Mouse (Mus musculus) hindbrain, embryonic 15.5 days (tissue): ENCODE data around the gene Dcaf8. TPM values are rescaled to one million over a fixed set of nuclear protein-coding genes. Genes with fewer than 3 reads are reported as not detected.
A peak's percentile ranks its signal among the peaks of the same experiment; 100 is the strongest.

Experiments
- ATAC-seq: fragments of 200-750 bp; cut with Nextera tagmentation; 2 replicates; pipeline ENCODE4 v1.8.0; 2017; ENCODE audit warnings: low read depth, moderate number of reproducible peaks, moderate TSS enrichment; ENCODE audit not compliant: low FRiP score
- H3K27ac ChIP-seq: fragments of 300-500 bp; sonication (generic); replicated peaks from 2 replicates; pipeline ENCODE4 v1.5.1; 2015; ENCODE audit warnings: mild to moderate bottlenecking, inconsistent platforms
- H3K27me3 ChIP-seq: fragments of 300-500 bp; sonication (generic); 2 replicates; pipeline ENCODE4 v1.6.1; 2015; ENCODE audit warnings: control low read depth, inconsistent platforms
- H3K36me3 ChIP-seq: fragments of 300-500 bp; sonication (generic); 2 replicates; pipeline ENCODE4 v1.6.1; 2015; ENCODE audit warnings: control low read depth, inconsistent platforms
- H3K4me1 ChIP-seq: fragments of 300-500 bp; sonication (generic); replicated peaks from 2 replicates; pipeline ENCODE4 v1.6.1; 2015; ENCODE audit warnings: control low read depth, inconsistent platforms
- H3K4me2 ChIP-seq: fragments of 300-500 bp; sonication (generic); 2 replicates; pipeline ENCODE4 v1.6.1; 2015; ENCODE audit warnings: moderate library complexity, mild to moderate bottlenecking, inconsistent platforms
- H3K4me3 ChIP-seq: fragments of 300-500 bp; sonication (generic); 2 replicates; pipeline ENCODE4 v1.5.1; 2015; ENCODE audit warnings: mild to moderate bottlenecking, inconsistent platforms
- H3K9ac ChIP-seq: fragments of 300-500 bp; sonication (generic); 2 replicates; pipeline ENCODE4 v1.6.1; 2015; ENCODE audit warnings: inconsistent platforms
- H3K9me3 ChIP-seq: fragments of 300-500 bp; sonication (generic); 2 replicates; pipeline ENCODE4 v1.6.1; 2016; ENCODE audit warnings: control low read depth, inconsistent platforms
- WGBS: fragments of 180-500 bp; shearing (Covaris S2); methylation state at CpG from one replicate; pipeline ENCODE4 v1.1.7; 2015; 5-methylcytosine and 5-hydroxymethylcytosine counted together
- polyA plus RNA-seq: library from polyadenylated mRNA; unstranded; fragments of >200 nt; fragmentation: Nextera tagmentation; extraction: Ambion mirVana; gene quantifications from 2 replicates; pipeline ENCODE4 v1.2.1, GENCODE M21; 2015

Gene Dcaf8
- 84.6 and 85.8 TPM in 2 replicates for polyA plus RNA-seq

DNA sequence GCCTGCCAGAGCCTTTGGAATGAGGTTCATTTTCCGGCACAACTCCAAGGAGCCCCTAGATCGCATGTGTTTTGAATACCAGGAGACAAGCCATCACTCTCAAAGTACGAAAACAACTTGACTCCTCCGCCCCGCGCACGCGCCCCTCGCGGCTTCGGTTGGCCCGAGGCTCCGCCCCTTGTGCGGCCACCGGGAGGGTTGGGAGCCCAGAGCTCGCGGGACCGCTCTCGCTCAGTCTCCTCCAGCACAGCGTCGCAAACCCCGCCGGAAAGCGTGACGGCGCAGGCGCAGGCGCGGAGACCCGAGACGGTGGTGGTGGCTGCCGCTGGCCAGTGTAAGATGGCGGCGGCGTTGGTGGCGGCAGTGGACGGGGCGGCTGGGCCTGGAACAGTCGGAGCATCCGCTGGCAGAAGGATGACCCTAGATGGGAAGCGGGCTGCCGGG, at the start of gene Dcaf8:
Gene Dcaf8, plus strand, starts transcription at position 250 of the 444 bp plus-strand sequence.
- H3K9me3 ChIP-seq: no peaks in the 10 kb centered on the region
- peak within 1 kb of the TSS; percentile 75 for H3K4me3 ChIP-seq
- H3K36me3 ChIP-seq: peaks cover 16% of the 10 kb centered on the region; the same call in 1 of the 2 replicates
- peak within 1 kb of the TSS; percentile 85 for H3K9ac ChIP-seq
- 0% methylated on average over 42 of the region's 42 CpGs for WGBS
- peak within 1 kb of the TSS; percentile 89 for H3K27ac ChIP-seq
- ATAC-seq: peak; percentile 99
- peaks cover 21% of the 10 kb centered on the region for H3K4me1 ChIP-seq
- H3K27me3 ChIP-seq: no peaks in the 10 kb centered on the region
- H3K4me2 ChIP-seq: peak within 1 kb of the TSS; percentile 66

DNA sequence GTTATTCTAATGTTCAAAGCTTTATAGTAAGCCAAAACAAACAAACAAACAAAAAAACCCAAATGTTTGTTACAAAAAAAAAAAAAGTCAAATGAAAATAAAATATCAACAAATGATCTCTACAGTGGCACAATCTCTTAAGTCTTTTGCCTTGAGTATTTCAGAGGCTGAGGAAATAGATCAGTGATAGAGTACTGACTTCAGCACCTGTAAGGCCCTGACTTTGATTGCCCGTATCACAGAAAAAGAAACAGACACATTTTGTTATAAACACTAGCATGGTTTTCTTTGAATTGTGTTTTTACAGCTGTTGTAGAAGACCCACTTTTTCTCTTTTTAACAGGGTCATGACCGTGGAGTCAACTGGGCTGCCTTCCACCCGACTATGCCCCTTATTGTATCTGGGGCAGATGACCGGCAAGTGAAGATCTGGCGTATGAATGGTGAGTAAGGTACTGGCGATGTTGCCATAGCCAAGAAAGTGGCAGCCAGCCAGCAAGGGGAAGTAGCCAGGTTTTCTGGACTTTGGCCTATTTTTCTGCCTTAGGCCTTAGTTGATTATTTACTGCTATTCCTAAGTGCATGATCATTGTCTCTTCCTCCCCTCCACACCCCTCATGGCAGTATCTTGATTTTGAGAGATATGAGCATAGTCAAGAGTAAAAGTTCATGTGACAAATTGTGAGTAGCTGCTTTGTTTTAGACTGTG, 48.4 kb upstream of the Dcaf8 start:
- no peak overlapping the region for H3K9ac ChIP-seq
- 70% methylated on average over 6 of the region's 6 CpGs for WGBS
- H3K4me1 ChIP-seq: no peaks in the 10 kb centered on the region
- no peak for ATAC-seq
- H3K9me3 ChIP-seq: no peaks in the 10 kb centered on the region
- H3K27ac ChIP-seq: no peak overlapping the region
- no peaks in the 10 kb centered on the region for H3K27me3 ChIP-seq
- H3K4me2 ChIP-seq: no peak overlapping the region
- no peak overlapping the region for H3K4me3 ChIP-seq
- H3K36me3 ChIP-seq: peaks cover 79% of the 10 kb centered on the region

DNA sequence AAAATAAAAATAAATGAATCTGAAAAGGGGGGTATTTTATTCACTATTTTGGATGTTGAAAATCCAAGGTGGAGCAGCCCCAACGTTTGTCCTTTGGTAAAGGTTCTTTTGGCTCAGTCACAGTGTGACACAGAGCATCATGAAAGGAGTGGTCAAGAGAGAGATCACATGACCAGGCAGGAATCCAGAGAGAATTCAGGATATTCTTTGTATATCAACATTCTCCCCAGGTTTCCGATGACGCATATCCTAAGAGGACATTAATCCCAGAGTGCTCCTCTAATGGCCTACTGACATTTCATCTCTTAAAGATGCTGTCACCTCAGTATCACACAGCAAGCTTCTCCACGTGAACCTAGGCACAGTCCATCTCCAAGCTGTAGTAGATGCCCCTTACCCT, 44.3 kb upstream of the Dcaf8 start:
- Histone ChIP-seq H3K4me3 (no peak overlapping the region), H3K4me1 (no peaks in the 10 kb centered on the region), H3K36me3 (peaks cover 87% of the 10 kb centered on the region), H3K9ac (no peak overlapping the region), H3K4me2 (no peak overlapping the region), H3K9me3 (no peaks in the 10 kb centered on the region), H3K27ac (no peak overlapping the region), H3K27me3 (no peaks in the 10 kb centered on the region)
- ATAC-seq: no peak
- 86% methylated on average over 4 of the region's 4 CpGs for WGBS

DNA sequence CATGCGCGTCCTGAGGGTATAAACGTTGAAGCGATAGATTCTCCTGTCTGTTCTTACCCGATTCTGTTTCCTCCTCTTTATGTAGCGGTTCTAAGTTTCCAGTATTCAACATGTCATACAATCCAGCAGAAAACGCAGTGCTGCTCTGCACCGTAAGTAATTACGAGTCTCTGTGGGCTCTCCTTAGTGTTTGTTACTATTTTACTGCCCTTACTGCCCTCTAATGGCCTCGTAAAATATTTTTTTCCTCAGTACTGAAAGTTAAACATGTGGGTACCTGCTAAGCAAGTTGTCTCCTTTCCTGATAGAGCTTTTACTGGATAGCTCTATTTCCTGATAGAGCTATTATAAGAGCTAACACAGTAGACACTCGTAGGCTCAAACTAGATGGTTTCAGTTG, 42.8 kb upstream of the Dcaf8 start:
- H3K27me3 ChIP-seq: no peaks in the 10 kb centered on the region
- H3K27ac ChIP-seq: no peak overlapping the region
- WGBS: 75% methylated on average over 11 of the region's 11 CpGs
- no peaks in the 10 kb centered on the region for H3K4me1 ChIP-seq
- no peak overlapping the region for H3K4me2 ChIP-seq
- H3K4me3 ChIP-seq: no peak overlapping the region
- ATAC-seq: no peak
- peaks cover 93% of the 10 kb centered on the region for H3K36me3 ChIP-seq
- H3K9me3 ChIP-seq: no peaks in the 10 kb centered on the region
- H3K9ac ChIP-seq: no peak overlapping the region

DNA sequence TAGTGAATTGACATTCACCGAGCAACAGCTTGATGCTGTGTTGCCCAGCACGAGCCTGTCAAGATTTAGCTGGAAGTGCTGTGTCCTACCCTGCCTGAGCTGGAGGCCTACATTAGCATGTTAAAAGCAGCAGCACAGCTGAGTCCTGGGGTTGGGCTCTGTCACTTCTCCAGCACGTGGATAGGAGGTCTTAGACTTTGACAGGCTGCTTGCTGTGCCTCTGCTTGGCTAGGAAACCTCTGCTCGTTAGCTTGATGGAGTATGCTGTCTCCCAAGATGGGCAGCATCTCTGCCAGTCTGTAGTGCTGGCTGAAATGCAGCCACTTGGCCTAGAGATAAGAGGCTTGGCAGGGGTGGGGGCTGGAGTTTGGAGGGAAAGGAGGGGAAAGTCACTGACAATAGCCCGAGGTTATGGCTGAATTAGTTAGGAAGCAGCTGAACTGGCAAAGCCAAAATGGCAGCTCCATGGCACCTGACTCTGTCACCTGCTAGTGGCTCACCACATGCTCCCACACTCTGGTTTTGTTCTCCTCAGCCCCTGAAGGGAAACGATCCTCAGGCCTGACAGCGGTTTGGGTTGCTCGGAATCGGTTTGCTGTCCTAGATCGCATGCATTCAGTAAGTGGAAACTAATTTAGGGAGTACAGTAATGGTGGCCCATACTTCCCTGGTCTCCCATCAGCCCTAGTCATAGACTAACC, 40.0 kb upstream of the Dcaf8 start:
- Histone ChIP-seq H3K4me3 (no peak overlapping the region), H3K4me2 (no peak overlapping the region), H3K27ac (no peak overlapping the region), H3K4me1 (no peaks in the 10 kb centered on the region), H3K9me3 (no peaks in the 10 kb centered on the region), H3K36me3 (peaks cover 95% of the 10 kb centered on the region), H3K9ac (no peak overlapping the region), H3K27me3 (no peaks in the 10 kb centered on the region)
- peak; percentile 91 for ATAC-seq
- WGBS: 50% methylated on average over 10 of the region's 10 CpGs

DNA sequence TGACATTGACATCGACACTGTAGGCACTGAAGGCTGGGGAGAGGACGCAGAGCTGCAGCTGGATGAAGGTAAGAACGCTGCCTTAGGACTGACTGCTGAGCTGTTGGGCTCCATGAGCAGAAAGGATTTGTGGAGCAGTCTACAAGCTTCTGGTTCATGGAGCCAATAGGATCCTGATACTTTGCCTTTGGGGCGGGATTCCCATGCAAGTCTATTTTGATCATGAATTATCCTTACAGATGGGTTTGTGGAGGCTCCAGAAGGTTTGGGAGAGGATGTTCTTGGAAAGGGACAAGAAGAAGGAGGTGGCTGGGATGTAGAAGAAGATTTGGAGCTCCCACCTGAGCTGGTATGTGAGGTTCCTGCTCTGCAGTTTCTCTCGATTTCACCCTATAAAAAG, 30.9 kb upstream of the Dcaf8 start:
- H3K36me3 ChIP-seq: peaks cover 97% of the 10 kb centered on the region
- no peaks in the 10 kb centered on the region for H3K9me3 ChIP-seq
- 94% methylated on average over 5 of the region's 5 CpGs for WGBS
- ATAC-seq: no peak
- H3K4me1 ChIP-seq: no peaks in the 10 kb centered on the region
- no peaks in the 10 kb centered on the region for H3K27me3 ChIP-seq
- no peak overlapping the region for H3K9ac ChIP-seq
- H3K27ac ChIP-seq: no peak overlapping the region
- no peak overlapping the region for H3K4me2 ChIP-seq
- H3K4me3 ChIP-seq: no peak overlapping the region

DNA sequence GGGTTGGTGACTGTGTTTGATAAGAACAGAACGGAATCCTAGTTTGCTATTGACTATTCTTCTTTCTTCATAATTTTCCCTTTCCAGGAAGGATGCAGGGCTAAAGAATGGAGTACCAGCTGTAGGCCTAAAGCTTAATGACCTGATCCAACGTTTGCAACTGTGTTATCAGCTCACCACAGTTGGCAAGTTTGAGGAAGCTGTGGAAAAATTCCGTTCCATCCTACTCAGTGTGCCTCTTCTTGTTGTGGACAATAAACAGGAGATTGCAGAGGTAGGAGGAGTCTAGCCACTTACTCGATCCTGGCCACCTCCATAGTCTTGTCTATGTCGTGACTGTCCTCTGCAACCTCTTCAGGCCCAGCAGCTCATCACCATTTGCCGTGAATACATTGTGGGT, 28.8 kb upstream of the Dcaf8 start:
- H3K9ac ChIP-seq: no peak overlapping the region
- no peak for ATAC-seq
- H3K4me3 ChIP-seq: no peak overlapping the region
- peaks cover 97% of the 10 kb centered on the region for H3K36me3 ChIP-seq
- H3K4me2 ChIP-seq: no peak overlapping the region
- WGBS: 91% methylated on average over 6 of the region's 6 CpGs
- no peaks in the 10 kb centered on the region for H3K9me3 ChIP-seq
- H3K27ac ChIP-seq: no peak overlapping the region
- H3K4me1 ChIP-seq: no peaks in the 10 kb centered on the region
- H3K27me3 ChIP-seq: no peaks in the 10 kb centered on the region

DNA sequence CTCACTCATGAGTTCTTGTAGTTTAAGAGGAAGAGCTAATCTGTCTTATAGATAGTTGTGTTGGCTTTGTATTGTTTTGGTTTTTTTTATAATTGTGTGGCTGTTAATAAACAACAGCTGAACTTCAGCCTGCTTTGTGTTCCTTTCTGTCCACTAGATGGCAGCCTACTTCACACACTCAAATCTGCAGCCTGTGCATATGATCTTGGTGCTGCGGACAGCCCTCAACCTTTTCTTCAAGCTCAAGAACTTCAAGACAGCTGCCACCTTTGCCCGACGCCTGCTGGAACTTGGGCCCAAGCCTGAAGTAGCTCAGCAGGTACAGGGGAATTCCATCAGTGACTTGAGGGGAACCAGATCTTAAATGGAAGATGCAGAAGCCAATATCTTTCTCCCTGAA, 28.2 kb upstream of the Dcaf8 start:
- Histone ChIP-seq H3K4me2 (no peak overlapping the region), H3K27ac (no peak overlapping the region), H3K4me1 (no peaks in the 10 kb centered on the region), H3K4me3 (no peak overlapping the region), H3K9me3 (no peaks in the 10 kb centered on the region), H3K27me3 (no peaks in the 10 kb centered on the region), H3K9ac (no peak overlapping the region), H3K36me3 (peaks cover 91% of the 10 kb centered on the region)
- 53% methylated on average over 3 of the region's 3 CpGs for WGBS
- no peak for ATAC-seq

DNA sequence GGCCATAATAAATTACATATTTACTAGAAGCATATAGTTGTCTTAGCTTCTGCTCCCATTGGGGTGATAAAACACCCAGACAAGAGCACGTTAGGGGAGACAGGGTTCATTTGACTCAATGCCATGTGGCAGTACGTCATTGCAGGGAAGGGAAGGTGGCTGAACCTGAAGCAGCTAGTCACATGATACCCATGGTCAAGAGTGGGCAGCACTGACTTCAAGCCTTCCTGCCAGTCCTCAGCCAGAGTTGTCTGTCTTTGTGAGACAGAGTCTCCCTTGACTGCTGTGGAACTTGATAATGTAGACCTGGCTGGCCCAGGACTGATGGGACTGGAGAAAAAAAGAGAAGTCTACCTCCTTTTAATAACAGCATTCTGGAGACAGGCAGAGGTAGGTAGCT, 25.2 kb upstream of the Dcaf8 start:
- no peak for ATAC-seq
- Histone ChIP-seq H3K36me3 (peaks cover 61% of the 10 kb centered on the region), H3K27ac (no peak overlapping the region), H3K4me1 (peaks cover 11% of the 10 kb centered on the region), H3K4me3 (no peak overlapping the region), H3K27me3 (no peaks in the 10 kb centered on the region), H3K9me3 (no peaks in the 10 kb centered on the region), H3K9ac (no peak overlapping the region), H3K4me2 (no peak overlapping the region)
- 85% methylated on average over 2 of the region's 2 CpGs for WGBS

DNA sequence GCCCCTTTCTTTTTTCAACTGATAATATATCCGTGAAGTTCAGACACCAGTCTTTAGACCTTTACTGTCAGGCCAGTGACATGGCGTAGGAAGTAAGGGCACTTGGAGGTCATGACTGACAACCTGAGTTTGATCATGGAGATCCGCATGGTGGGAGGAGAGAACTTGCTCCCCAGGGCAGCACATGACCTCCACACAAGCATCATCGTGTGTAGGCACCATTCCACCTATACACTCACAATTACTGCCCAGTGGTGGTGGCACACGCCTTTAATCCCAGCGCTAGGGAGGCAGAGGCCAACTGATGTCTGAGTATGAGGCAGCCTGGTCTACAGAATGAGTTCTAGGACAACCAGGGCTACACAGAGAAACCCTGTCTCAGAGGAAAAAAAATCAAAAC, 23.3 kb upstream of the Dcaf8 start:
- no peak overlapping the region for H3K4me3 ChIP-seq
- H3K4me1 ChIP-seq: peaks cover 17% of the 10 kb centered on the region
- no peaks in the 10 kb centered on the region for H3K9me3 ChIP-seq
- ATAC-seq: no peak
- WGBS: 86% methylated on average over 6 of the region's 6 CpGs
- no peak overlapping the region for H3K4me2 ChIP-seq
- peaks cover 43% of the 10 kb centered on the region for H3K36me3 ChIP-seq
- no peaks in the 10 kb centered on the region for H3K27me3 ChIP-seq
- H3K27ac ChIP-seq: no peak overlapping the region
- H3K9ac ChIP-seq: no peak overlapping the region

DNA sequence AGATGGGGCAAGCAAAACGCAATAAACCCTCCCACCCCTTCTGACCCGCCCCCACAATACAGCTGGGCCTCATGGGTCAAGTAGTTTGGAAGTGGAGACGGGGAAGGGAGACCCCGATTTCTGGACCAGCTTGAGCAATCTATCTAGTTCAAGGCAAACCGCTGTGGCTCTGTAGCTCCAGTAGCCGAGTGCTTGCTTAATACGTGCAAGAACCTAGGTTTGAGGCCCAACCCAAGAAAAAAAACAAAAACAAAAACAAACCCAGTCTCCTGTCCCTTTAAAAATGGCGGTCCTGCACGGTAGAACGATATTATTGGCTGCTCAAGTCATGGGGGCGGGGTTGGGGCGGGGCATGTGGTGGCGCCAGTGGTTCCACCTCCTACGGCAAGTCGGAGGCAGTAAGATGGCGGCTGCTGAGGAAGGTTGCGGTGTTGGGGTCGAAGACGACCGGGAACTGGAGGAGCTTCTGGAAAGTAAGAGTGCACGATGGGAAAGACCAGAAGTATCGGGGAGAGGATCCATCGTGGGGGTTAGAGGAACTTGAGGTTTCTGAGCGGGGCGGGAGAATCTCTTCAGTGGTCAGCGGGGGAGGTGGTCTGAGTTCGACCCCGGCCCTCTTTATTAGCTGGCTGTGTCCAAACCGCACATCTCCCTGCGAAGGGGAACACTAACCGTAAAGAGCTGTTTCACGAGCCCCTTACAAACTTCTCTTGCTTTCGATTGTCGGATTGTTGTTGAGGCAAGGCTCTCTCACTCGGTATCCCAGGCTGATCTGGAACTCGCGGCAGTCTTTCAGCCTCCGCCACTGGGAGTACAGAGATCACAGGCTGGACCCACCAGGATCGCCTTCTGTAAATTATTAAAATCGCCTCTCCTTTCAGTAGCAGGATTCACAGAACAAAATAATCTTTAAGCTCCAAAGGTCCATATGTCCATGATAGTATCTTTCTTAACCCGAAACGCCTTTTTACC, 21.2 kb upstream of the Dcaf8 start, which contains the start of gene Pex19:
Gene Pex19, plus strand, starts transcription at position 380 of the 972 bp plus-strand sequence.
- peaks cover 17% of the 10 kb centered on the region for H3K4me1 ChIP-seq
- peak within 1 kb of the TSS; percentile 77 for H3K27ac ChIP-seq
- no peaks in the 10 kb centered on the region for H3K27me3 ChIP-seq
- peak within 1 kb of the TSS; percentile 79 for H3K4me3 ChIP-seq
- WGBS: under 1% methylated on average over 42 of the region's 42 CpGs
- peaks cover 43% of the 10 kb centered on the region for H3K36me3 ChIP-seq
- H3K4me2 ChIP-seq: peak within 1 kb of the TSS; percentile 84
- ATAC-seq: peak; percentile 97
- H3K9me3 ChIP-seq: no peaks in the 10 kb centered on the region
- peak within 1 kb of the TSS; percentile 80 for H3K9ac ChIP-seq
